Mouse (Mus musculus): ENCODE results near the gene Klhl35. TPM values are rescaled to one million over a fixed set of nuclear protein-coding genes. Genes with fewer than 3 reads are reported as not detected.
"Not testable (repeated sequence)": the region's sequence is repeated elsewhere in the genome, so short reads cannot be mapped to it uniquely, and the experiment has no call there.

The Klhl35 gene
- polyA plus RNA-seq, 1 experiment, result 1.5 TPM

DNA sequence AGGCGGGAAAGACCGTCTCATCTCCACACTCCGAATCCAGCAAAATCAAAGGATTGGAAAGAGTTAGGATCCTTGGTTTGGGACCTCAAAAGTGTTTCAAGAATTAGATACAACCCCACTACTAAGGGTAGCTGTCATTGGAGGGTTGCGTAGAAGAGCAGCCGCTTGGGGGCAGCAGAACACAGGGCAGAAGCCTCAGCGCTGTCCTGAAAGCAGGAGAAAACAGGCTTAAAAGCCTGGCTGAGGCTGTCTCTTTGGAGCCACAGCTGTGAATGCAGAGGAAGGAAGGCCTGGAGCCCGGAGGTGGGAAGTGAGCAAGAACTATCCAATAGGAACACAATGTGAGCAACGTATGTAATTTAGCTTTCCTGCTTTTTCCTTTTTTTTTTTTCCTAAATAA is 34.4 kb downstream of the Klhl35 start:
- peak; percentile 61 for DNase-seq (ENCODE audit: low spot score)

DNA sequence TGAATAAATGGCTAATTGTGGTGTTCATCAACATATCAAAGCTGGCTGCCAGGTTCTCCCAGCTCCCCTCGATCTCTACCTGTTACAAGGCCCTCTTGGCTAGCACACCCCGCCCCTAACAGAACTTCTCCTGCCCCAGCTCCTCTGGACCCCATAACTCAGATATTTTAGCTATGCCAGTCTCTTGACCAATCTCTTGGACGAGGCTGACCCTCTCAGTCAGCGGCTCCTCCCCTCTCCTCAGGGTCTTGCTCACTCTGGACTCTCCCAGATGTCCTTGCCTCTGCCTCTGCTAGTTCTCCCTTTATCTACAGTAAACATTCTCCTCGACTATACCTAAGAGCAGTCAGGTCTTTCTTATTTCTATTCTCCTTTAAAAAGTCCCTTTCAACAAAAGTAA is 34.9 kb downstream of the Klhl35 start:
- DNase-seq (ENCODE audit: low spot score), result no peak

DNA sequence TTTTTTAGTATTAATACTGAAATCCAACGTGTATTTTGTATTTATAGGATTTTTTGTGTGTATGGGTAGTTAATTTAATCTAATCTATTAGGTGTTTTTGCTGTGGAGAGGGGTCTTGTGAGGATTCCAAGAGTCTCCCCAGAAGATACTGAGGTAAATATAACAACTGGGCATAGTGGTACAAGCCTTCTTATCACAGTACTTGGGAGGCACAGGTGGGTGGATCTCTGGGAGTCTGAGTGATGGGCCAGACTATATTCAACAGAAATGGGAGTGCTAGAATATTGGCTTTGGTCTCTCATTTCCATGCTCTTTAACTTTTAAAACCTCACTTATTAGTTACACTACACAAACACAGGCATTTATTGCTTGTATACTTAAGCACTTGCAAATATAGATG is 35.3 kb downstream of the Klhl35 start:
- no peak for DNase-seq (ENCODE audit: low spot score)

DNA sequence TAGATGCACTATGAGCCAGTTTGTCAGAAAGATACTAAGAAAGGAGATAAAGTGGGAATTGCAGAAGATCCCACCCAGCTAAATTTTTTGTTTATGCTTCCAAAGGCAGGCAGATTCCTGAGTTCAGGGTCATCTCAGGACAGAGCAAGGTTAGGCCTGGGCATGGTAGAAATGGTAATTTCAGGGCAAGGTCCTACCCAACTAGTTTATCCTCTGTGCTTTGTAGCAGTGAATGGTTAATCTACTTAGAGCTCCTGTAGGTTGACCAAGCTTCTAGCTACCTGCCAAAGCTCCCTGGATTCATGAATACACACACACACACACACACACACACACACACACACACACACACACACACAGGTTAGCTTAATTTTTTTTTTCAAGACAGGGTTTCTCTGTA is 38.8 kb downstream of the Klhl35 start:
- no peak for DNase-seq (ENCODE audit: low spot score)

DNA sequence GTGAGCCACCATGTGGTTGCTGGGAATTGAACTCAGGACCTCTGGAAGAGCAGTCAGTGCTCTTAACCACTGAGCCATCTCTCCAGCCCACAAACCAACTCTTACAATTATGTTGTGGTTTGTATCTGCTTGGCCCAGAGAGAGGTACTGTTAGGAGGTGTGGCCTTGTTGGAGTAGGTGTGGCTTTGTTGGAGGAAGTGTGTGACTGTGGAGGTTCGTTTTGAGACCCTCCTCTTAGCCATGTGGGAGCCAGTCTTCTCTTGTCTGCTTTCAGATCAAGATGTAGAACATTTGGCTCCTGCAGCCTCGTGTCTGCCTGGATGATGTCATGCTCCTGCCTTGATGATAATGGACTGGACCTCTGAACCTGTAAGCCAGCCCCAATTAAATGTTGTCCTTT is 42.4 kb downstream of the Klhl35 start:
- DNase-seq (ENCODE audit: low spot score), result not testable (repeated sequence)

DNA sequence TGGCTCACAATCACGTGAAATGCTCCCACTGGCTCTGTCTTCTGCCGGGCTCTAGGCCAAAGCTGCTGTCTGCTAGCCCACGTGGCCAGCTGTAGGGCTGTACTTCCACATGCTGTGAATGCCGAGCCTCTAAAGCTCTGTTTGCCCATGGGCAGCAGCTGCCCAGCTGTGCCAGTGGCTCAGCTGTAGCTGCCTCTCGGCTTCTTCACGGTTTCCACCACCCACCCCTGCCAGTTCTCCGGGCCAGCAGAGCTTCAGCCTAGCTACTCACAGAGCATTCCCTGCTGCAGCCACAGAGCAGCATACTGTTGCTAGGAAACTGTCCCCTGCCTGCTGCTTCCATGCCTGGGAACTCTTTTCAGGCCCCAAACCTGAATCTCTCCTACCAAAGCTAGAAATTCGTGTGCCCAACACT is 44.3 kb downstream of the Klhl35 start:
- no peak for DNase-seq (ENCODE audit: low spot score)

DNA sequence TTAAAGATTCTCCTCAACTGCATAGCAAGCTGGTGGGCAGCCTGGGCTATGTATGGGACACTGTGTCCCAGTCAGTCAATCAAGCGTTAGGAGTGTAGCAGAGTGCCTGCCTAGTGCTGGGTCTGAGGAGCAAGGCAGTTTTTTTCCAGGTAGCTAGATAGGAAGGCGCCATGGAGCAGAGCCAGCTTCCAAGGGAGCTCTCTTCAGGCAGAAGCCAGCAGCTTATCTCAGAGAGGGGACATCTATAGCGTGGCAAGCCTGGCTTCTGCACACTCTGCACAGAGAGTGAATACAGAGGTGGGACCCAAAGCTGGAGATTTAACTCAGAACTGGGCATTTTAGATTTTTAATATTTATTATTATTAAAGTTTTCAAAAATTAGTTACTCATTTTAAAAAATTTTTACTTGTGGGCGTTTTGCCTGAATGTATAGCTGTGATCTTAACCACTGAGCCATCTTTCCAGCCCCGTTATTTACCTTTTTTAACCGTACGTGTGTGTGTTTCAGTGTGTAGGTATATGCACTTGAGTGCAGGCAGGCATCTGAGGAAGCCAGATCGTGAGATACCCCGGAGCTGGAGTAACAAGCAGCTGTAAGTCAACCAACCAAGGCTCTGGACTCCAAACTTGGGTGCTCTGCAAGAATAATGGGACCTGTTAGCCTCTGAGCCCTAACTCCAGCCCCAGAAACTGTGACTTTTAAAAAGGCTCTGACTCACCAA is 50.4 kb downstream of the Klhl35 start:
- DNase-seq (ENCODE audit: low spot score), result no peak

DNA sequence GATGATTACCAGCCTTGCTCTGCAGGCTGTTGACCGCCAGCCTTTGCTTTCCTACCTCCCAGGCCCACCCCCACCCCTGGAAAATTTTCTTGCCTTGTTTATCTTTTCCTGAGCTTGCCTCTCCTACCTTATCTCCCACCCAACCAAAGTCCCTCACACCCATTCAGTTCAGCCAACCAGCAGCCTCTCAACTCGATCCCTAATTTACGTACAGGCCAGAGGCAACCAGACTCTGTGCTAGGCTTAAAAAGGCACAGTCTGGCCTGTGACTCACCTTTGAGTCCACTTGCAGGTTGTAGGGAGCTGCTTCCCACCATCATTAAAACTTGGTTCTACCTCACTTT is 51.0 kb downstream of the Klhl35 start:
- no peak for DNase-seq (ENCODE audit: low spot score)

DNA sequence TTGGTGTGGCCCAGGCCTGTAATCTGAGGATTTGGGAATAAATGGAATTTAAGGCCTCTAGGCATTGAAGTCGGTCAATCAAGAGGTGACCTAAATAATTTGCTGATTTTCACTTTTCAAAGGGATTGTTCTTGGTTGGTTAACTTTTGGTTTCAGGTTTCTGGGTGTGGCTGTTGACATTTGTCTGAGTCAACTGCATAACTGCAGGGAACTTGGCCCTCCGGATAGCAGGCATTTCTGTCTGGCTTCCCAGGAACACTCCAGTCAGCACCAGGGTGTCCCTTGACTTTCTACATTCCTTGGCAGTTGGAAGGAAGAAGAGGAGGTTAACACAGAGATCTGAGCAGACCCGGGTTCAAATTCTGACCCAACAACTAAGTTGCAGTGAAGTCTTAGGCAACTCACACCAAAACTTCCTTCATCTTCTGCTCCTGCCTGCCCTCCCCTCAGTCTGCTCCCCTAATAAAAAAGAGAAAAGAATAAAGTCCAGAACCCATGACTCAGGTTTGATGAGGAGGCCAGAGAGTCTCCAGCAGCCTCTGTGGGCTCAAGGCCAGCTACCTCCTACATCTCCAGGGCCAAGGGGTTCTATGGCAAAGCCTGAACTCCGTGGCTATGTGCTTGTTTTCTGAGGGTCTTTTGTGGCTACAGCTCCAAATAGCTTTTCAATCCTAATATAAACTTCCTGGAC is 53.3 kb downstream of the Klhl35 start:
- DNase-seq (ENCODE audit: low spot score), result no peak

DNA sequence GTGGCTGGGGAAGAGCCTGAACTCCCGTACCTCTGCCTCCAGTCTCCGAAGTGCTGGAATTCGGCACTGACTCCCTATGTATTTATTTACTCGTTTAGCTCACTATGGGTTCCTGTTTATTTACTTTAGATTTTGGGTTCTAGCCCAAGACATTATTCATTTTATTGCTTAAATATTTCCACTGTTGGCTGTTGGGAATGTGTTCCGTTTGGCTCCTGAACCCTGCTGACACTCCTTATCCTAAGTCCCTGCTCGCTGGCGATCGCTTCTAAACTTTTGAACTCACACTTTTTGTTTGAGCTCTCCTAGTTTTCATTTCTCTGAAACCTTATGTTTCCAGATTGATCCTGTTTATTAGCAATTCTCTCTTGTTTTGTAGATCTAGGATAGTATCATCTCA is 57.3 kb downstream of the Klhl35 start:
- no peak for DNase-seq (ENCODE audit: low spot score)

Other genes starting within 250 kb of the Klhl35 start
- 1.0 and 1.3 TPM in 2 replicates for gene Mogat2, start 227.4 kb upstream of the Klhl35 start, polyA plus RNA-seq (2012; rRNA removed)
- 13.1 and 16.0 TPM in 2 replicates for gene Map6, start 198.6 kb upstream of the Klhl35 start, polyA plus RNA-seq (2012; rRNA removed)
- 473 and 550 TPM in 2 replicates for gene Serpinh1, start 112.8 kb upstream of the Klhl35 start, polyA plus RNA-seq (2012; rRNA removed)
- gene Gdpd5, start 84.6 kb upstream of the Klhl35 start, polyA plus RNA-seq (2012; rRNA removed), result 15.8 and 20.9 TPM in 2 replicates
- gene Rps3, start 17.7 kb downstream of the Klhl35 start, polyA plus RNA-seq (2012; rRNA removed), result 1,354 and 1,732 TPM in 2 replicates
- 45.4 and 60.4 TPM in 2 replicates for gene Arrb1, start 69.5 kb downstream of the Klhl35 start, polyA plus RNA-seq (2012; rRNA removed)
- gene Tpbgl, start 161.1 kb downstream of the Klhl35 start, polyA plus RNA-seq (2012; rRNA removed), result 2.6 and 3.5 TPM in 2 replicates
- gene Slco2b1, start 245.3 kb downstream of the Klhl35 start, polyA plus RNA-seq (2012; rRNA removed), result 23.3 and 27.0 TPM in 2 replicates